Mouse (Mus musculus) midbrain, embryonic 15.5 days (tissue): ENCODE measurements around the gene Slc1a4. TPM values are rescaled to one million over a fixed set of nuclear protein-coding genes. Genes with fewer than 3 reads are reported as not detected.

ENCODE experiments used
- ATAC-seq: fragments of 200-750 bp; cut with Nextera tagmentation; replicated peaks from 2 replicates; pipeline ENCODE4 v1.8.0; 2017; ENCODE audit warnings: moderate TSS enrichment
- H3K27ac ChIP-seq: fragments of 300-500 bp; sonication (generic); 2 replicates; pipeline ENCODE4 v1.5.1; 2015; ENCODE audit warnings: mild to moderate bottlenecking, inconsistent platforms
- H3K27me3 ChIP-seq: fragments of 300-500 bp; sonication (generic); replicated peaks from 2 replicates; pipeline ENCODE4 v1.6.1; 2015; ENCODE audit warnings: inconsistent platforms
- H3K36me3 ChIP-seq: fragments of 300-500 bp; sonication (generic); replicated peaks from 2 replicates; pipeline ENCODE4 v1.6.1; 2015; ENCODE audit warnings: inconsistent platforms
- H3K4me1 ChIP-seq: fragments of 300-500 bp; sonication (generic); 2 replicates; pipeline ENCODE4 v1.6.1; 2015; ENCODE audit warnings: inconsistent platforms
- H3K4me2 ChIP-seq: fragments of 300-500 bp; sonication (generic); 2 replicates; pipeline ENCODE4 v1.6.1; 2015; ENCODE audit warnings: inconsistent platforms, mild to moderate bottlenecking, moderate library complexity
- H3K4me3 ChIP-seq: fragments of 300-500 bp; sonication (generic); 2 replicates; pipeline ENCODE4 v1.5.1; 2015; ENCODE audit warnings: mild to moderate bottlenecking, inconsistent platforms
- H3K9ac ChIP-seq: fragments of 300-500 bp; sonication (generic); 2 replicates; pipeline ENCODE4 v1.6.1; 2015; ENCODE audit warnings: mild to moderate bottlenecking, inconsistent platforms
- H3K9me3 ChIP-seq: fragments of 300-500 bp; sonication (generic); 2 replicates; pipeline ENCODE4 v1.6.1; 2016; ENCODE audit warnings: inconsistent platforms
- WGBS: fragments of 180-500 bp; shearing (Covaris S2); methylation state at CpG from one replicate; pipeline ENCODE4 v1.1.7; 2015; ENCODE audit warnings: mixed read lengths; 5-methylcytosine and 5-hydroxymethylcytosine counted together
- polyA plus RNA-seq: library from polyadenylated mRNA; unstranded; fragments of >200 nt; fragmentation: Nextera tagmentation; extraction: Ambion mirVana; gene quantifications from 2 replicates; pipeline ENCODE4 v1.2.1, GENCODE M21; 2015

Slc1a4 gene
- polyA plus RNA-seq, result 60.0 and 61.7 TPM in 2 replicates

GRCm38 (mm10) chr11:20332561-20333514 is at the start of gene Slc1a4:
TSS of gene Slc1a4 (minus strand) at chr11:20332713.
- peak within 1 kb of the TSS; percentile 82 for H3K9ac ChIP-seq
- peak within 1 kb of the TSS; percentile 98 for H3K27ac ChIP-seq
- H3K4me1 ChIP-seq, result peaks cover 25% of the 10 kb centered on the region
- peak within 1 kb of the TSS; percentile 84 for H3K4me3 ChIP-seq
- no peaks in the 10 kb centered on the region for H3K36me3 ChIP-seq
- peak within 1 kb of the TSS; percentile 86 for H3K4me2 ChIP-seq
- ATAC-seq, result peak; percentile 99
- H3K27me3 ChIP-seq, result no peaks in the 10 kb centered on the region
- no peaks in the 10 kb centered on the region for H3K9me3 ChIP-seq
- WGBS, result under 1% methylated on average over 48 of the region's 48 CpGs

- Histone ChIP-seq H3K4me2 (no peak overlapping the region), H3K4me3 (no peak overlapping the region), H3K27me3 (no peaks in the 10 kb centered on the region), H3K4me1 (no peaks in the 10 kb centered on the region), H3K36me3 (no peaks in the 10 kb centered on the region), H3K9me3 (no peaks in the 10 kb centered on the region), H3K9ac (no peak overlapping the region), H3K27ac (no peak overlapping the region)
- 71% methylated on average over 4 of the region's 4 CpGs for WGBS
- ATAC-seq, result no peak
Measured at GRCm38 (mm10) chr11:20380106-20380505, 47.6 kb upstream of the Slc1a4 start.

GRCm38 (mm10) chr11:20376642-20377041 is 44.1 kb upstream of the Slc1a4 start:
- Histone ChIP-seq H3K9me3 (no peaks in the 10 kb centered on the region), H3K4me1 (no peaks in the 10 kb centered on the region), H3K4me3 (no peak overlapping the region), H3K4me2 (no peak overlapping the region), H3K27ac (no peak overlapping the region), H3K36me3 (no peaks in the 10 kb centered on the region), H3K27me3 (no peaks in the 10 kb centered on the region), H3K9ac (no peak overlapping the region)
- 93% methylated on average over 7 of the region's 7 CpGs for WGBS
- no peak for ATAC-seq

- H3K36me3 ChIP-seq, result no peaks in the 10 kb centered on the region
- no peaks in the 10 kb centered on the region for H3K27me3 ChIP-seq
- no peak for ATAC-seq
- no peaks in the 10 kb centered on the region for H3K4me1 ChIP-seq
- no peak overlapping the region for H3K4me3 ChIP-seq
- WGBS, result 82% methylated on average over 8 of the region's 8 CpGs
- no peak overlapping the region for H3K27ac ChIP-seq
- no peak overlapping the region for H3K4me2 ChIP-seq
- H3K9ac ChIP-seq, result no peak overlapping the region
- no peaks in the 10 kb centered on the region for H3K9me3 ChIP-seq
Measured at GRCm38 (mm10) chr11:20372616-20373211, 40.2 kb upstream of the Slc1a4 start.

- H3K9me3 ChIP-seq, result no peaks in the 10 kb centered on the region
- H3K27me3 ChIP-seq, result no peaks in the 10 kb centered on the region
- no peaks in the 10 kb centered on the region for H3K36me3 ChIP-seq
- H3K4me1 ChIP-seq, result no peaks in the 10 kb centered on the region
- H3K9ac ChIP-seq, result no peak overlapping the region
- no peak for ATAC-seq
- no peak overlapping the region for H3K4me3 ChIP-seq
- no peak overlapping the region for H3K4me2 ChIP-seq
- 94% methylated on average over 2 of the region's 2 CpGs for WGBS
- H3K27ac ChIP-seq, result no peak overlapping the region
Measured at GRCm38 (mm10) chr11:20370486-20370885, 38.0 kb upstream of the Slc1a4 start.

GRCm38 (mm10) chr11:20366456-20366855 is 33.9 kb upstream of the Slc1a4 start:
- Histone ChIP-seq H3K4me3 (no peak overlapping the region), H3K9ac (no peak overlapping the region), H3K27me3 (no peaks in the 10 kb centered on the region), H3K4me1 (no peaks in the 10 kb centered on the region), H3K4me2 (no peak overlapping the region), H3K27ac (no peak overlapping the region), H3K9me3 (no peaks in the 10 kb centered on the region), H3K36me3 (no peaks in the 10 kb centered on the region)
- 88% methylated on average over 1 of the region's 1 CpGs for WGBS
- ATAC-seq, result no peak

GRCm38 (mm10) chr11:20361354-20361753 is 28.8 kb upstream of the Slc1a4 start:
- H3K4me2 ChIP-seq, result no peak overlapping the region
- H3K4me1 ChIP-seq, result no peaks in the 10 kb centered on the region
- H3K27ac ChIP-seq, result no peak overlapping the region
- WGBS, result 71% methylated on average over 3 of the region's 3 CpGs
- ATAC-seq, result no peak
- no peak overlapping the region for H3K9ac ChIP-seq
- H3K27me3 ChIP-seq, result no peaks in the 10 kb centered on the region
- no peaks in the 10 kb centered on the region for H3K36me3 ChIP-seq
- no peaks in the 10 kb centered on the region for H3K9me3 ChIP-seq
- no peak overlapping the region for H3K4me3 ChIP-seq

- Histone ChIP-seq H3K9ac (no peak overlapping the region), H3K27me3 (no peaks in the 10 kb centered on the region), H3K4me3 (no peak overlapping the region), H3K27ac (no peak overlapping the region), H3K4me1 (no peaks in the 10 kb centered on the region), H3K4me2 (no peak overlapping the region), H3K9me3 (no peaks in the 10 kb centered on the region), H3K36me3 (no peaks in the 10 kb centered on the region)
- ATAC-seq, result no peak
- 52% methylated on average over 9 of the region's 9 CpGs for WGBS
Measured at GRCm38 (mm10) chr11:20357684-20358447, 25.4 kb upstream of the Slc1a4 start.

GRCm38 (mm10) chr11:20348466-20348865 is 16.0 kb upstream of the Slc1a4 start:
- no peak; the same call in 1 of the 2 replicates for ATAC-seq
- WGBS, result 83% methylated on average over 2 of the region's 2 CpGs
- H3K36me3 ChIP-seq, result no peaks in the 10 kb centered on the region
- no peaks in the 10 kb centered on the region for H3K4me1 ChIP-seq
- no peaks in the 10 kb centered on the region for H3K27me3 ChIP-seq
- H3K9me3 ChIP-seq, result no peaks in the 10 kb centered on the region
- H3K4me2 ChIP-seq, result no peak overlapping the region
- H3K9ac ChIP-seq, result no peak overlapping the region
- H3K4me3 ChIP-seq, result no peak overlapping the region
- H3K27ac ChIP-seq, result no peak overlapping the region

GRCm38 (mm10) chr11:20347548-20347947 is 15.0 kb upstream of the Slc1a4 start:
- Histone ChIP-seq H3K36me3 (no peaks in the 10 kb centered on the region), H3K4me2 (no peak overlapping the region), H3K27me3 (no peaks in the 10 kb centered on the region), H3K27ac (no peak overlapping the region), H3K9ac (no peak overlapping the region), H3K9me3 (no peaks in the 10 kb centered on the region), H3K4me3 (no peak overlapping the region), H3K4me1 (no peaks in the 10 kb centered on the region)
- peak; percentile 56 for ATAC-seq
- WGBS, result 75% methylated on average over 6 of the region's 6 CpGs

GRCm38 (mm10) chr11:20346369-20346768 is 13.9 kb upstream of the Slc1a4 start:
- H3K4me1 ChIP-seq, result no peaks in the 10 kb centered on the region
- no peaks in the 10 kb centered on the region for H3K27me3 ChIP-seq
- H3K36me3 ChIP-seq, result no peaks in the 10 kb centered on the region
- no peak overlapping the region for H3K4me2 ChIP-seq
- H3K4me3 ChIP-seq, result no peak overlapping the region
- ATAC-seq, result no peak
- H3K27ac ChIP-seq, result no peak overlapping the region
- WGBS, result 91% methylated on average over 2 of the region's 2 CpGs
- H3K9me3 ChIP-seq, result no peaks in the 10 kb centered on the region
- H3K9ac ChIP-seq, result no peak overlapping the region

GRCm38 (mm10) chr11:20343952-20344351 is 11.4 kb upstream of the Slc1a4 start:
- Histone ChIP-seq H3K27ac (no peak overlapping the region), H3K4me1 (no peaks in the 10 kb centered on the region), H3K9ac (no peak overlapping the region), H3K4me2 (no peak overlapping the region), H3K4me3 (no peak overlapping the region), H3K9me3 (no peaks in the 10 kb centered on the region), H3K36me3 (no peaks in the 10 kb centered on the region), H3K27me3 (no peaks in the 10 kb centered on the region)
- no peak for ATAC-seq
- WGBS, result 95% methylated on average over 4 of the region's 4 CpGs
